ENCODE assay signal across 9 mouse cellular contexts in the genomic region with DNA sequence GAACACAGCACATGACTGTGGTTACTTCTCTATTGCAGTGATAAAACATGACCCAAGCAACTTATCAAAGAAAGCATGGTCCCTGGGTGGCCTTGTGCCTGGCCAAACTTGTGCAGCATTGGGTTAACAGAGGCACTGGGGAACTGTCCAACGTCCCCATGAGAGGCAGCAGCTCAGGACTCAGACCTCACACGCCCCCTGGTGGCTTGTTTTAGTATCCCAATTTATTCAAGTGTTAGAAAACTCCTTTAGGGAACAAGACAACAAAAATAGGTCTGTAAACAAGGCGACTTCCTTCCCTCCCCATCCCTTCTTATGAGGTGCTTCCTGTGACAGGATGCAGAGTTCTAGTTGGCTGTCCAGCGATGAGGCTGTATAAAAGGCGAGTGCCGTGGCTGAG. TPM values are rescaled to one million over a fixed set of nuclear protein-coding genes. Genes with fewer than 3 reads are reported as not detected.
DNase-seq lines count a peak whose midpoint lies in the region; ATAC-seq lines count a peak whose summit lies in the region.
"Had no signal": no experiment of that assay in that cellular context is flagged by ENCODE, and none has a peak within 500 bp of the region (broad histone marks: within the 10 kb centered on the region; RNA-seq: fewer than 3 reads in every experiment).

No protein-coding gene starts in this region.

- H3K36me3 ChIP-seq in liver, embryonic 13.5 days: peaks cover 34% of the 10 kb centered on the region

- no peaks in the 10 kb centered on the region for H3K9me3 ChIP-seq in liver, embryonic 13.5 days (replicated peaks)
- H3K9me3 ChIP-seq: limb, embryonic 15.5 days had no signal

- peak; percentile 57 to 72 for DNase-seq in cerebellum, adult 18-20 months
- peak; percentile 59 to 61 for DNase-seq in right cerebral cortex, adult 2 months (ENCODE audit: low spot score in 2 of 2)
- DNase-seq in right cerebral cortex, postnatal 25 days: no peak
- peak; percentile 73 for DNase-seq in induced T-regulatory cell, adult 2 months (ENCODE audit: low read depth)
- DNase-seq in liver, embryonic 13.5 days: peak; percentile 23
- DNase-seq in right cerebral cortex, postnatal 4 days: peak; percentile 55

- no peak overlapping the region for H3K4me2 ChIP-seq in liver, embryonic 13.5 days
- H3K4me2 ChIP-seq: limb, embryonic 15.5 days had no signal

- H3K4me1 ChIP-seq in liver, embryonic 13.5 days (replicated peaks): no peaks in the 10 kb centered on the region
- H3K4me1 ChIP-seq: limb, embryonic 15.5 days had no signal

- no peak overlapping the region for H3K27ac ChIP-seq in liver, embryonic 13.5 days
- H3K27ac ChIP-seq: limb, embryonic 15.5 days had no signal

- no peak overlapping the region for H3K4me3 ChIP-seq in liver, embryonic 13.5 days (replicated peaks)
- H3K4me3 ChIP-seq: limb, embryonic 15.5 days had no signal

- H3K27me3 ChIP-seq in liver, embryonic 13.5 days: no peaks in the 10 kb centered on the region
- H3K27me3 ChIP-seq: limb, embryonic 15.5 days had no signal

- no peak for ATAC-seq in cerebellum, adult (ENCODE audit: insufficient number of reproducible peaks, low FRiP score, low TSS enrichment)
- ATAC-seq in common myeloid progenitor, adult 5-6 weeks (replicated peaks; ENCODE audit: low read depth, poor library complexity, severe bottlenecking): peak; percentile 87
- no peak for ATAC-seq in liver, embryonic 13.5 days (ENCODE audit: low read depth)

- WGBS in liver, embryonic 13.5 days (ENCODE audit: insufficient replicate concordance): 30% methylated on average over 6 of the region's 6 CpGs

- H3K9ac ChIP-seq in liver, embryonic 13.5 days: no peak overlapping the region
- H3K9ac ChIP-seq: limb, embryonic 15.5 days had no signal

RNA-seq across cellular contexts. Expression of a gene that starts 8.7 kb away (rescaled TPM):
- total RNA-seq in common myeloid progenitor, adult 5-6 weeks (2017): 36.0 and 38.9 TPM in 2 replicates
- polyA plus RNA-seq in liver, embryonic 13.5 days (2015; fragmentation: Nextera tagmentation; extraction: Ambion mirVana): 17.9 and 18.0 TPM in 2 replicates

RNA-seq across cellular contexts. Expression of a gene that starts 27.0 kb away (rescaled TPM):
- not detected in 2 replicates for total RNA-seq in common myeloid progenitor, adult 5-6 weeks (2017)
- polyA plus RNA-seq in liver, embryonic 13.5 days (2015; fragmentation: Nextera tagmentation; extraction: Ambion mirVana): 0.34 and 0.71 TPM in 2 replicates

RNA-seq across cellular contexts. Expression of a gene that starts 38.3 kb away (rescaled TPM):
- total RNA-seq in common myeloid progenitor, adult 5-6 weeks (2017): 21.5 and 23.6 TPM in 2 replicates
- polyA plus RNA-seq in liver, embryonic 13.5 days (2015; fragmentation: Nextera tagmentation; extraction: Ambion mirVana): 14.8 TPM in 2 replicates

RNA-seq across cellular contexts. Expression of a gene that starts 48.2 kb away (rescaled TPM):
- not detected in 2 replicates for total RNA-seq in common myeloid progenitor, adult 5-6 weeks (2017)
- polyA plus RNA-seq in liver, embryonic 13.5 days (2015; fragmentation: Nextera tagmentation; extraction: Ambion mirVana): 0.02 TPM in 1 of 2 replicates, not detected in the other
